Mouse (Mus musculus) CD8-positive naive resting alpha-beta T cell, adult 57 days (primary cell): Measurements from ENCODE around the gene Sult1c1. TPM values are rescaled to one million over a fixed set of nuclear protein-coding genes. Genes with fewer than 3 reads are reported as not detected.

Experiments
- total RNA-seq: library from RNA; stranded (reverse); gene quantifications from one replicate; pipeline ENCODE4 v1.2.4, GENCODE M21; 2023

Gene Sult1c1
- not detected for total RNA-seq

GRCm38 (mm10) chr17:53990574-53990973 lies at the start of gene Sult1c1:
Gene Sult1c1, minus strand, starts transcription at chr17:53990674.

Other genes with a start within 250 kb of the Sult1c1 start
- not detected for gene Sult1c2, start 144.3 kb downstream of the Sult1c1 start, total RNA-seq